Mouse (Mus musculus): Measurements from ENCODE around the gene Ugt2b35. TPM values are rescaled to one million over a fixed set of nuclear protein-coding genes. Genes with fewer than 3 reads are reported as not detected.
"Not testable (repeated sequence)": the region's sequence is repeated elsewhere in the genome, so short reads cannot be mapped to it uniquely, and the experiment has no call there.

Gene Ugt2b35
- polyA plus RNA-seq (2015; fragmentation: Nextera tagmentation; extraction: Ambion mirVana) = 2.9 TPM in 2 replicates

- peak within 1 kb of the TSS; percentile 27 for H3K4me2 ChIP-seq (replicated peaks)
- WGBS = 45% methylated on average over 4 of the region's 4 CpGs
- 0 out of 2 replicates have a peak within 1 kb of the TSS, but pooled peaks have one; percentile 2 for H3K9ac ChIP-seq
- no peaks in the 10 kb centered on the region for H3K9me3 ChIP-seq
- H3K4me1 ChIP-seq (replicated peaks) = no peaks in the 10 kb centered on the region
- H3K4me3 ChIP-seq (replicated peaks) = peak within 1 kb of the TSS; percentile 19
- no peaks in the 10 kb centered on the region for H3K36me3 ChIP-seq
- H3K27ac ChIP-seq = 0 out of 2 replicates have a peak within 1 kb of the TSS, but pooled peaks have one; percentile 44
- H3K27me3 ChIP-seq (replicated peaks) = no peaks in the 10 kb centered on the region
- ATAC-seq = peak; percentile 93
Observed at GRCm38 (mm10) chr5:87000395-87001073, at the start of gene Ugt2b35. Gene Ugt2b35 (plus strand): TSS chr5:87000860.

DNA sequence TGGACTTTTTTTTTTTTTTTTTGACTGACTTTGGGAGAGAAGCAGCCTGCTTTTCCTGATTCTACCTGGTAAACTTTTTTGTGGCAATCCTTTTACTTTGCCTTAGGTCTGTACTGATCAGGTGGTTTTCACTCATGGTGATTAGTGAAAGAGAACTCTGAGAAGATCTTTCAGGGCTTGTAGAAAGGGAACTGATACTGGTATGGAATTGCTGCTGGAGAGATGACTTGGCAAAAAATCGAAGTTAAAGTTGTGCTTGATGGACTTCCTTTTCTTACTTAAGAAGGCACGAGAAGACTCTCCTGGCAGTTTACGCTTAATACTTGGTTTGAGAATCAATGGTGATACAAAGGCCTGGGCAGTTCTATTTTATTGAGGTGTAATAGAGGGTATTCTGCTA is 40.2 kb upstream of the Ugt2b35 start:
- ATAC-seq = no peak
- no peaks in the 10 kb centered on the region for H3K36me3 ChIP-seq
- H3K4me2 ChIP-seq (replicated peaks) = no peak overlapping the region
- 83% methylated on average over 3 of the region's 3 CpGs for WGBS
- no peak overlapping the region for H3K4me3 ChIP-seq (replicated peaks)
- no peak overlapping the region for H3K9ac ChIP-seq
- H3K4me1 ChIP-seq (replicated peaks) = no peaks in the 10 kb centered on the region
- H3K27me3 ChIP-seq (replicated peaks) = no peaks in the 10 kb centered on the region
- no peaks in the 10 kb centered on the region for H3K9me3 ChIP-seq
- H3K27ac ChIP-seq = no peak overlapping the region

GRCm38 (mm10) chr5:86961587-86962358 is 38.9 kb upstream of the Ugt2b35 start:
- no peaks in the 10 kb centered on the region for H3K36me3 ChIP-seq
- H3K4me3 ChIP-seq (replicated peaks) = no peak overlapping the region
- 0 out of 2 replicates have a peak overlapping the region, but pooled peaks have one; percentile 5 for H3K4me2 ChIP-seq (replicated peaks)
- no peaks in the 10 kb centered on the region for H3K4me1 ChIP-seq (replicated peaks)
- H3K27me3 ChIP-seq (replicated peaks) = no peaks in the 10 kb centered on the region
- WGBS = 51% methylated on average over 3 of the region's 3 CpGs
- H3K9ac ChIP-seq = no peak overlapping the region
- peak; percentile 62 for ATAC-seq
- H3K9me3 ChIP-seq = no peaks in the 10 kb centered on the region
- peak overlapping the region; percentile 62 for H3K27ac ChIP-seq

- not testable (repeated sequence) for H3K4me1 ChIP-seq (replicated peaks); H3K9ac ChIP-seq; H3K4me2 ChIP-seq (replicated peaks); H3K9me3 ChIP-seq; H3K27ac ChIP-seq; H3K27me3 ChIP-seq (replicated peaks); H3K36me3 ChIP-seq; H3K4me3 ChIP-seq (replicated peaks)
- ATAC-seq = peak; percentile 66
- WGBS = 5% methylated on average over 1 of the region's 1 CpGs
Observed at GRCm38 (mm10) chr5:86962849-86963248, 37.8 kb upstream of the Ugt2b35 start.

DNA sequence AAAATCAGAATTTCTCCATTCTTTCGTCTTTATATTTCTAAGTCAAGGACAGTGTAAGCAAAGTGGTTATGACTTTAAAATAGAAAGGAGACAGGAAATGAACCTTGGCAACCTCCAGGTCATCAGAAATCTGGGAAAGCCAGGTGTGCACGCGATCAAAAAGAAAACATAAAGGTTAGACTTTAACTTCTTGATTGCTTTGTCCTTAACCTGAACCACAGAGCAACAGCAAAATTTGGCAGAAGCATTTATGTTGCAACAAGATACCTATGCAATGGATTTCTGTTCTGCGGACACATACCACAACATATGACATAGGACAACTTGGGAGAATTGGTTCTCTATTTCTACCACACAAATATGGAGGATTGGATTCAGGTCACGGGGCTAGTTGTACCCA is 33.4 kb upstream of the Ugt2b35 start:
- WGBS = 80% methylated on average over 5 of the region's 5 CpGs
- H3K27me3 ChIP-seq (replicated peaks); H3K9me3 ChIP-seq; H3K9ac ChIP-seq; H3K27ac ChIP-seq; H3K4me2 ChIP-seq (replicated peaks); H3K4me3 ChIP-seq (replicated peaks); H3K36me3 ChIP-seq; H3K4me1 ChIP-seq (replicated peaks); ATAC-seq: not testable (repeated sequence)

DNA sequence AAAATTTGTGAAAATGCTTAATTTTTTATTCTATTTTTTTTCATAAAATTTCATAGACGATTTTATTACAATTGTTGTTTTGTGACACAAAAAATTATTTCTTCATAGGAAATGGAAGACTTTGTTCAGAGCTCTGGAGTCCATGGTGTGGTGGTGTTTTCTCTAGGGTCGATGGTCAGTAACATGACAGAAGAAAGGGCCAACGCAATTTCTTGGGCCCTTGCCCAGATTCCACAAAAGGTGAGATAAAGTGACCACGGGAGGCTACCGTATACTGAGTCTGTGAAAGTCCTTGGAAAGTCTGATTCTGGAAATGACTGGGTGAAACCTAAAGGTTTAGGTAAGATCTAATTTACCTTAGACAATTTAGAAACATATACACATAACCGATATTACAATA is 4.1 kb downstream of the Ugt2b35 start:
- Histone ChIP-seq H3K27ac (no peak overlapping the region), H3K4me1 (replicated peaks) (no peaks in the 10 kb centered on the region), H3K9me3 (no peaks in the 10 kb centered on the region), H3K9ac (no peak overlapping the region), H3K4me3 (replicated peaks) (no peak overlapping the region), H3K27me3 (replicated peaks) (no peaks in the 10 kb centered on the region), H3K4me2 (replicated peaks) (no peak overlapping the region), H3K36me3 (no peaks in the 10 kb centered on the region)
- 80% methylated on average over 6 of the region's 6 CpGs for WGBS
- no peak for ATAC-seq

DNA sequence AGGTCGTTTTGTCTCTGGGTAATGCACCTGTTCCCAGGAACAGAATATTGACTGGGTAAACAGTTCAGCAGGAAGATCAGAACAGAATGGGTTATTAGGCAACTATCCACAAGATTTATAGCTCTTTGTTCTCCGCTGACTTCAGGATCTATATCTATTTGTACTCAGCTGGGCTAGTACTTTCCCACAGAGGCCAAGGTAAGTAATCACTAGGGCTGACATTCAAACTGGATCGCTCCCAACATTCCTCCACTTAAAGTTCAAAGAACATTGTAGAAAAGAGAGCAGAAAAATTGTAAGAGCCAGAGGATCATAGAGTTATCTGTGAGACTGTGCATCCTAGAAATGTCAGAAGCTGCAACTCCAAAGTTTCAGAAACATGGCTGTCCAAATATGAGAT is 14.8 kb downstream of the Ugt2b35 start:
- H3K4me1 ChIP-seq (replicated peaks) = no peaks in the 10 kb centered on the region
- no peaks in the 10 kb centered on the region for H3K36me3 ChIP-seq
- H3K4me3 ChIP-seq (replicated peaks) = no peak overlapping the region
- H3K9me3 ChIP-seq = no peaks in the 10 kb centered on the region
- no peak overlapping the region for H3K9ac ChIP-seq
- no peak overlapping the region for H3K4me2 ChIP-seq (replicated peaks)
- H3K27ac ChIP-seq = no peak overlapping the region
- no peaks in the 10 kb centered on the region for H3K27me3 ChIP-seq (replicated peaks)
- 48% methylated on average over 3 of the region's 3 CpGs for WGBS
- peak; percentile 68 for ATAC-seq

- ATAC-seq = no peak
- H3K36me3 ChIP-seq = no peaks in the 10 kb centered on the region
- 67% methylated on average over 3 of the region's 3 CpGs for WGBS
- no peaks in the 10 kb centered on the region for H3K27me3 ChIP-seq (replicated peaks)
- no peak overlapping the region for H3K4me2 ChIP-seq (replicated peaks)
- no peak overlapping the region for H3K27ac ChIP-seq
- no peak overlapping the region for H3K9ac ChIP-seq
- H3K4me3 ChIP-seq (replicated peaks) = no peak overlapping the region
- no peaks in the 10 kb centered on the region for H3K9me3 ChIP-seq
- no peaks in the 10 kb centered on the region for H3K4me1 ChIP-seq (replicated peaks)
Observed at GRCm38 (mm10) chr5:87027359-87027758, 26.7 kb downstream of the Ugt2b35 start.

DNA sequence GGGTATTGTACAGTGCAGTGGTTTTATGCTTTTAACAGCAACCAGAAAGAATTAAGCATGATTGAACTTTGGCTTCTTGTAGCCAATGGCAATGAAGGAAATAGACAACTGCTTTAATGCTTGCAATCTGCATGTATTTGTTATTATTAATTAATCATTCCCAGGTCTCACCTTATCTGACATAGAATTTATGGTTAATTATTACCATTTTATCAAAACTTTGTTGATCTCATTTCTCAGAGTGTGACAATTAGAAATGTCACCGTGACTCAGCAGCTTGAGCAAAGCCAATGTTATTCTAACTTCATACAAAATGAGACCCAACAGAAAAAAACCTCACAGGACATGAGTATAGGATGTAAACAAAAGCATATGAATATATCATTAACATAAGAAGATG is 30.0 kb downstream of the Ugt2b35 start:
- Histone ChIP-seq H3K9me3 (no peaks in the 10 kb centered on the region), H3K4me2 (replicated peaks) (no peak overlapping the region), H3K27me3 (replicated peaks) (no peaks in the 10 kb centered on the region), H3K27ac (no peak overlapping the region), H3K36me3 (no peaks in the 10 kb centered on the region), H3K4me1 (replicated peaks) (no peaks in the 10 kb centered on the region), H3K4me3 (replicated peaks) (no peak overlapping the region), H3K9ac (no peak overlapping the region)
- 82% methylated on average over 1 of the region's 1 CpGs for WGBS
- ATAC-seq = no peak

Other genes starting within 250 kb of the Ugt2b35 start
- 31.5 and 35.2 TPM in 2 replicates for gene Ythdc1, start 196.6 kb upstream of the Ugt2b35 start, polyA plus RNA-seq (2015; fragmentation: Nextera tagmentation; extraction: Ambion mirVana)
- 142 TPM in 2 replicates for gene Ugt2b34, start 93.9 kb upstream of the Ugt2b35 start, polyA plus RNA-seq (2015; fragmentation: Nextera tagmentation; extraction: Ambion mirVana)
- 0.06 TPM in 1 of 2 replicates, not detected in the other for gene Ugt2b1, start 74.3 kb upstream of the Ugt2b35 start, polyA plus RNA-seq (2015; fragmentation: Nextera tagmentation; extraction: Ambion mirVana)
- 19.0 and 19.7 TPM in 2 replicates for gene Ugt2b36, start 91.7 kb downstream of the Ugt2b35 start, polyA plus RNA-seq (2015; fragmentation: Nextera tagmentation; extraction: Ambion mirVana)
- gene Ugt2b5, start 139.5 kb downstream of the Ugt2b35 start, polyA plus RNA-seq (2015; fragmentation: Nextera tagmentation; extraction: Ambion mirVana) = 60.1 and 62.9 TPM in 2 replicates